Mouse (Mus musculus): ENCODE measurements around the gene Eif4b.

- TF ChIP-seq CTCF (IDR thresholded peaks at IDR 0.05; ENCODE audit: low read depth, low read length) (no peak), POLR2A (IDR thresholded peaks at IDR 0.05; ENCODE audit: extremely low read depth, insufficient read depth, low read length) (no peak)
Observed at GRCm38 (mm10) chr15:102070476-102071467, 2.8 kb upstream of the Eif4b start.
